Mouse (Mus musculus): ENCODE results near the gene Clybl. TPM values are rescaled to one million over a fixed set of nuclear protein-coding genes. Genes with fewer than 3 reads are reported as not detected.

Gene Clybl
- total RNA-seq, 1 experiment from 2014 or later = 2.1 TPM

GRCm38 (mm10) chr14:122340141-122340540 lies 158.6 kb downstream of the Clybl start:
- no peak for ATAC-seq (ENCODE audit: extremely low read depth, insufficient number of reproducible peaks, low FRiP score, poor library complexity, severe bottlenecking)

- no peak for ATAC-seq (ENCODE audit: extremely low read depth, insufficient number of reproducible peaks, low FRiP score, poor library complexity, severe bottlenecking)
These were observed 160.3 kb downstream of the Clybl start for GRCm38 (mm10) chr14:122341591-122342360.

- no peak for ATAC-seq (ENCODE audit: extremely low read depth, insufficient number of reproducible peaks, low FRiP score, poor library complexity, severe bottlenecking)
These were observed 163.0 kb downstream of the Clybl start for GRCm38 (mm10) chr14:122344272-122345224.

GRCm38 (mm10) chr14:122348069-122348468 lies 166.6 kb downstream of the Clybl start:
- no peak for ATAC-seq (ENCODE audit: extremely low read depth, insufficient number of reproducible peaks, low FRiP score, poor library complexity, severe bottlenecking)

- no peak for ATAC-seq (ENCODE audit: extremely low read depth, insufficient number of reproducible peaks, low FRiP score, poor library complexity, severe bottlenecking)
These were observed 167.8 kb downstream of the Clybl start for GRCm38 (mm10) chr14:122349326-122349725.

- ATAC-seq (ENCODE audit: extremely low read depth, insufficient number of reproducible peaks, low FRiP score, poor library complexity, severe bottlenecking) = no peak
These were observed 168.3 kb downstream of the Clybl start for GRCm38 (mm10) chr14:122349761-122350160.

GRCm38 (mm10) chr14:122350766-122351165 lies 169.3 kb downstream of the Clybl start:
- no peak for ATAC-seq (ENCODE audit: extremely low read depth, insufficient number of reproducible peaks, low FRiP score, poor library complexity, severe bottlenecking)

GRCm38 (mm10) chr14:122357316-122357715 lies 175.8 kb downstream of the Clybl start:
- no peak for ATAC-seq (ENCODE audit: extremely low read depth, insufficient number of reproducible peaks, low FRiP score, poor library complexity, severe bottlenecking)

GRCm38 (mm10) chr14:122358592-122358991 lies 177.1 kb downstream of the Clybl start:
- ATAC-seq (ENCODE audit: extremely low read depth, insufficient number of reproducible peaks, low FRiP score, poor library complexity, severe bottlenecking) = no peak

GRCm38 (mm10) chr14:122359136-122359905 lies 177.8 kb downstream of the Clybl start:
- ATAC-seq (ENCODE audit: extremely low read depth, insufficient number of reproducible peaks, low FRiP score, poor library complexity, severe bottlenecking) = no peak

GRCm38 (mm10) chr14:122361807-122362206 lies 180.3 kb downstream of the Clybl start:
- no peak for ATAC-seq (ENCODE audit: extremely low read depth, insufficient number of reproducible peaks, low FRiP score, poor library complexity, severe bottlenecking)

- no peak for ATAC-seq (ENCODE audit: extremely low read depth, insufficient number of reproducible peaks, low FRiP score, poor library complexity, severe bottlenecking)
These were observed 181.7 kb downstream of the Clybl start for GRCm38 (mm10) chr14:122363156-122363555.

- ATAC-seq (ENCODE audit: extremely low read depth, insufficient number of reproducible peaks, low FRiP score, poor library complexity, severe bottlenecking) = no peak
These were observed 182.5 kb downstream of the Clybl start for GRCm38 (mm10) chr14:122364026-122364425.

GRCm38 (mm10) chr14:122367252-122367868 lies 185.9 kb downstream of the Clybl start:
- ATAC-seq (ENCODE audit: extremely low read depth, insufficient number of reproducible peaks, low FRiP score, poor library complexity, severe bottlenecking) = no peak

- no peak for ATAC-seq (ENCODE audit: extremely low read depth, insufficient number of reproducible peaks, low FRiP score, poor library complexity, severe bottlenecking)
These were observed 186.4 kb downstream of the Clybl start for GRCm38 (mm10) chr14:122367882-122368418.

GRCm38 (mm10) chr14:122368501-122368900 lies 187.0 kb downstream of the Clybl start:
- ATAC-seq (ENCODE audit: extremely low read depth, insufficient number of reproducible peaks, low FRiP score, poor library complexity, severe bottlenecking) = no peak

GRCm38 (mm10) chr14:122371979-122372378 lies 190.5 kb downstream of the Clybl start:
- ATAC-seq (ENCODE audit: extremely low read depth, insufficient number of reproducible peaks, low FRiP score, poor library complexity, severe bottlenecking) = no peak

GRCm38 (mm10) chr14:122373458-122373857 lies 192.0 kb downstream of the Clybl start:
- no peak for ATAC-seq (ENCODE audit: extremely low read depth, insufficient number of reproducible peaks, low FRiP score, poor library complexity, severe bottlenecking)
